Mouse (Mus musculus) hindbrain, embryonic 14.5 days (tissue): Measurements from ENCODE around the gene Pgd. TPM values are rescaled to one million over a fixed set of nuclear protein-coding genes. Genes with fewer than 3 reads are reported as not detected.
"Not testable (repeated sequence)": the region's sequence is repeated elsewhere in the genome, so short reads cannot be mapped to it uniquely, and the experiment has no call there.

ENCODE experiments used
- ATAC-seq: fragments of 200-750 bp; cut with Nextera tagmentation; 2 replicates; pipeline ENCODE4 v1.8.0; 2017; ENCODE audit warnings: moderate number of reproducible peaks, mild to moderate bottlenecking, moderate TSS enrichment, moderate library complexity; ENCODE audit not compliant: low FRiP score
- DNase-seq: peaks from one replicate; pipeline ENCODE4 v3.0.0-alpha.2; 2015; ENCODE audit warnings: low spot score
- H3K27ac ChIP-seq: fragments of 300-500 bp; sonication (generic); 2 replicates; pipeline ENCODE4 v1.5.1; 2014; ENCODE audit warnings: mild to moderate bottlenecking, moderate library complexity
- H3K27me3 ChIP-seq: fragments of 300-500 bp; sonication (generic); 2 replicates; pipeline ENCODE4 v1.6.1; 2014; ENCODE audit warnings: mild to moderate bottlenecking, low read length, mixed read lengths; ENCODE audit not compliant: control insufficient read depth, insufficient read depth
- H3K36me3 ChIP-seq: fragments of 300-500 bp; sonication (generic); replicated peaks from 2 replicates; pipeline ENCODE4 v1.6.1; 2014; ENCODE audit not compliant: control insufficient read depth, insufficient read depth
- H3K4me1 ChIP-seq: fragments of 300-500 bp; sonication (generic); replicated peaks from 2 replicates; pipeline ENCODE4 v1.6.1; 2014; ENCODE audit warnings: antibody characterized with exemption, low read length, mixed read lengths; ENCODE audit not compliant: control insufficient read depth, insufficient read depth
- H3K4me2 ChIP-seq: fragments of 300-500 bp; sonication (generic); replicated peaks from 2 replicates; pipeline ENCODE4 v1.6.1; 2014; ENCODE audit warnings: mild to moderate bottlenecking, moderate library complexity
- H3K4me3 ChIP-seq: fragments of 300-500 bp; sonication (generic); replicated peaks from 2 replicates; pipeline ENCODE4 v1.5.1; 2014; ENCODE audit warnings: mild to moderate bottlenecking, low read length
- H3K9ac ChIP-seq: fragments of 300-500 bp; sonication (generic); 2 replicates; pipeline ENCODE4 v1.6.1; 2014
- H3K9me3 ChIP-seq: fragments of 300-500 bp; sonication (generic); 2 replicates; pipeline ENCODE4 v1.6.1; 2016; ENCODE audit warnings: low read length; ENCODE audit not compliant: control insufficient read depth
- WGBS: fragments of 180-500 bp; shearing (Covaris S2); extraction: QIAGEN DNeasy Blood & Tissue Kit; methylation state at CpG from one replicate; pipeline ENCODE4 v1.1.7; 2014; 5-methylcytosine and 5-hydroxymethylcytosine counted together
- polyA plus RNA-seq: library from polyadenylated mRNA; unstranded; fragments of >200 nt; fragmentation: Nextera tagmentation; extraction: Ambion mirVana; gene quantifications from 2 replicates; pipeline ENCODE4 v1.2.1, GENCODE M21; 2014

Gene Pgd
- 46.4 TPM in 2 replicates for polyA plus RNA-seq

GRCm38 (mm10) chr4:149166215-149166946 is at the start of gene Pgd:
Gene Pgd, minus strand, starts transcription at chr4:149166771.
- under 1% methylated on average over 59 of the region's 59 CpGs for WGBS
- DNase-seq = peak; percentile 93
- peaks cover 38% of the 10 kb centered on the region for H3K36me3 ChIP-seq
- H3K4me2 ChIP-seq = peak within 1 kb of the TSS; percentile 87
- peak; percentile 99 for ATAC-seq
- H3K9ac ChIP-seq = peak within 1 kb of the TSS; percentile 80
- H3K9me3 ChIP-seq = no peaks in the 10 kb centered on the region
- H3K4me3 ChIP-seq = peak within 1 kb of the TSS; percentile 73
- H3K27ac ChIP-seq = peak within 1 kb of the TSS; percentile 58
- peaks cover 10% of the 10 kb centered on the region for H3K4me1 ChIP-seq
- no peaks in the 10 kb centered on the region for H3K27me3 ChIP-seq

- peaks cover 7% of the 10 kb centered on the region; the same call in 1 of the 2 replicates for H3K4me1 ChIP-seq
- H3K9ac ChIP-seq = no peak overlapping the region
- no peaks in the 10 kb centered on the region for H3K27me3 ChIP-seq
- no peak overlapping the region for H3K4me2 ChIP-seq
- WGBS = 94% methylated on average over 9 of the region's 9 CpGs
- ATAC-seq = no peak
- no peaks in the 10 kb centered on the region for H3K9me3 ChIP-seq
- no peak overlapping the region for H3K4me3 ChIP-seq
- H3K36me3 ChIP-seq = peaks cover 97% of the 10 kb centered on the region
- no peak overlapping the region for H3K27ac ChIP-seq
- DNase-seq = no peak
Observed at GRCm38 (mm10) chr4:149215982-149216381, 49.4 kb upstream of the Pgd start.

- 64% methylated on average over 2 of the region's 2 CpGs for whole genome bisulfite sequencing
- no peaks in the 10 kb centered on the region for H3K27me3 ChIP-seq
- DNase-seq (no peak), ATAC-seq (no peak)
- H3K4me1 ChIP-seq = peaks cover 4% of the 10 kb centered on the region; the same call in 1 of the 2 replicates
- no peaks in the 10 kb centered on the region for H3K9me3 ChIP-seq
- no peak overlapping the region for H3K4me2 ChIP-seq
- peaks cover 97% of the 10 kb centered on the region for H3K36me3 ChIP-seq
- no peak overlapping the region for H3K27ac ChIP-seq
- H3K9ac ChIP-seq = no peak overlapping the region
- H3K4me3 ChIP-seq = no peak overlapping the region
Observed at GRCm38 (mm10) chr4:149215397-149215796, 48.8 kb upstream of the Pgd start.

GRCm38 (mm10) chr4:149214468-149214867 is 47.9 kb upstream of the Pgd start:
- not testable (repeated sequence) for H3K4me2 ChIP-seq, DNase-seq, H3K27ac ChIP-seq, H3K4me1 ChIP-seq, H3K27me3 ChIP-seq, H3K4me3 ChIP-seq, ATAC-seq, H3K9me3 ChIP-seq, H3K9ac ChIP-seq
- peaks cover 97% of the 10 kb centered on the region for H3K36me3 ChIP-seq
- WGBS = 93% methylated on average over 2 of the region's 2 CpGs

- Histone ChIP-seq H3K4me1 (no peaks in the 10 kb centered on the region), H3K36me3 (peaks cover 99% of the 10 kb centered on the region), H3K27me3 (no peaks in the 10 kb centered on the region), H3K4me2 (no peak overlapping the region), H3K4me3 (no peak overlapping the region), H3K9ac (no peak overlapping the region), H3K9me3 (no peaks in the 10 kb centered on the region), H3K27ac (no peak overlapping the region)
- 95% methylated on average over 9 of the region's 9 CpGs for WGBS
- ATAC-seq = no peak
- no peak for DNase-seq
Observed at GRCm38 (mm10) chr4:149213466-149213865, 46.9 kb upstream of the Pgd start.

GRCm38 (mm10) chr4:149211441-149211840 is 44.9 kb upstream of the Pgd start:
- not testable (repeated sequence) for H3K4me3 ChIP-seq, H3K4me1 ChIP-seq, H3K27ac ChIP-seq, H3K9ac ChIP-seq, DNase-seq, ATAC-seq, H3K27me3 ChIP-seq, H3K4me2 ChIP-seq, H3K9me3 ChIP-seq
- WGBS = 93% methylated on average over 6 of the region's 6 CpGs
- H3K36me3 ChIP-seq = peaks cover 99% of the 10 kb centered on the region

GRCm38 (mm10) chr4:149202467-149202866 is 35.9 kb upstream of the Pgd start:
- ATAC-seq = no peak
- WGBS = 86% methylated on average over 3 of the region's 3 CpGs
- no peak overlapping the region for H3K27ac ChIP-seq

GRCm38 (mm10) chr4:149201110-149201509 is 34.5 kb upstream of the Pgd start:
- WGBS = 95% methylated on average over 4 of the region's 4 CpGs
- no peak for ATAC-seq
- peaks cover 92% of the 10 kb centered on the region for H3K36me3 ChIP-seq

More at GRCm38 (mm10) chr4:149202467-149202866, 35.9 kb upstream of the Pgd start:
- H3K4me3 ChIP-seq = no peak overlapping the region
- no peaks in the 10 kb centered on the region for H3K27me3 ChIP-seq
- no peaks in the 10 kb centered on the region for H3K9me3 ChIP-seq
- no peak for DNase-seq
- H3K36me3 ChIP-seq = peaks cover 92% of the 10 kb centered on the region
- no peak overlapping the region for H3K4me2 ChIP-seq
- H3K4me1 ChIP-seq = no peaks in the 10 kb centered on the region
- H3K9ac ChIP-seq = no peak overlapping the region

GRCm38 (mm10) chr4:149197180-149197579 is 30.6 kb upstream of the Pgd start:
- Histone ChIP-seq H3K9ac (no peak overlapping the region), H3K4me2 (no peak overlapping the region), H3K36me3 (peaks cover 92% of the 10 kb centered on the region), H3K4me1 (no peaks in the 10 kb centered on the region), H3K9me3 (no peaks in the 10 kb centered on the region), H3K27me3 (no peaks in the 10 kb centered on the region), H3K27ac (no peak overlapping the region), H3K4me3 (no peak overlapping the region)
- no peak for DNase-seq
- no peak for ATAC-seq
- 89% methylated on average over 1 of the region's 1 CpGs for WGBS

More at GRCm38 (mm10) chr4:149201110-149201509, 34.5 kb upstream of the Pgd start:
- H3K4me2 ChIP-seq = no peak overlapping the region
- DNase-seq = no peak
- H3K9ac ChIP-seq = no peak overlapping the region
- no peak overlapping the region for H3K27ac ChIP-seq
- no peaks in the 10 kb centered on the region for H3K27me3 ChIP-seq
- no peak overlapping the region for H3K4me3 ChIP-seq
- H3K9me3 ChIP-seq = no peaks in the 10 kb centered on the region
- H3K4me1 ChIP-seq = no peaks in the 10 kb centered on the region
